Mouse (Mus musculus): ENCODE data around the gene Psen1. TPM values are rescaled to one million over a fixed set of nuclear protein-coding genes. Genes with fewer than 3 reads are reported as not detected.

Psen1 gene
- polyA plus RNA-seq, 2 experiments = 6.8 to 21.1 TPM

GRCm38 (mm10) chr12:83763311-83764043, 75.5 kb downstream of the Psen1 start, which contains the start of gene Papln:
Gene Papln, plus strand, starts transcription at chr12:83763634.
- Histone ChIP-seq H3K36me3 (replicated peaks; ENCODE audit: control insufficient read depth, insufficient read depth, low read depth) (no peaks in the 10 kb centered on the region), H3K4me3 (ENCODE audit: insufficient read depth in 1 of 2, low read depth in 2 of 2, low read length in 2 of 2) (peak within 1 kb of the TSS; percentile 11 to 34), H3K4me2 (ENCODE audit: low read depth) (peak within 1 kb of the TSS; percentile 53), H3K9me3 (ENCODE audit: control insufficient read depth, low read length) (no peaks in the 10 kb centered on the region), H3K27me3 (ENCODE audit: control insufficient read depth, insufficient read depth, low read length) (peaks cover 14% of the 10 kb centered on the region), H3K27ac (no peak within 1 kb of the TSS), H3K9ac (replicated peaks) (no peak within 1 kb of the TSS), H3K4me1 (replicated peaks; ENCODE audit: control insufficient read depth in 2 of 2, insufficient read depth in 2 of 2, low read length in 1 of 2) (peaks cover 0 to 6% of the 10 kb centered on the region in 2 experiments; a peak in 2 of 4 replicates)
- TF ChIP-seq CTCF (IDR thresholded peaks at IDR 0.05; ENCODE audit: low read depth) = no peak
- TF ChIP-seq EP300 (IDR thresholded peaks at IDR 0.05; ENCODE audit: low read depth) = no peak
- ATAC-seq (ENCODE audit: insufficient read depth) (no peak), DNase-seq (ENCODE audit: low read depth in 3 of 3, low spot score in 3 of 3) (no peak)
- WGBS (ENCODE audit: insufficient replicate concordance) = 8% methylated on average over 31 of the region's 31 CpGs

DNA sequence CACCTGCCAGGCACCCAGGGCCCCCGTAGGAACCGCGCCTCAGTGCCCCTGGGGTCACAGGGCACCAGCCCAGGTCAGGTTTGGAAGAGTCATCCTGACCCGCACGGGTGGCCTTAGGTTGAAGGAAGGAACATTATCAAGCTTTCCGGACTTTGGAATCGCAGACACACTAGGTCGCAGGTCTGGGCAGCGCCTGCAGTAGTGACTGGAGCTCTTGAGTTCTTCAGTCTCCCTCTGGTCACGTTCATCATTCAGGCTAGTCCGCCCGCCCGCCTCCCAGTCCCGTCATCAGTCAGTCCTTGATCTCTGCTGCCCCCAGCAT, 76.1 kb downstream of the Psen1 start:
- peaks cover 14% of the 10 kb centered on the region for H3K27me3 ChIP-seq (ENCODE audit: control insufficient read depth, insufficient read depth, low read length)
- no peak for ATAC-seq (ENCODE audit: insufficient read depth)
- 14% methylated on average over 14 of the region's 14 CpGs for WGBS (ENCODE audit: insufficient replicate concordance)

DNA sequence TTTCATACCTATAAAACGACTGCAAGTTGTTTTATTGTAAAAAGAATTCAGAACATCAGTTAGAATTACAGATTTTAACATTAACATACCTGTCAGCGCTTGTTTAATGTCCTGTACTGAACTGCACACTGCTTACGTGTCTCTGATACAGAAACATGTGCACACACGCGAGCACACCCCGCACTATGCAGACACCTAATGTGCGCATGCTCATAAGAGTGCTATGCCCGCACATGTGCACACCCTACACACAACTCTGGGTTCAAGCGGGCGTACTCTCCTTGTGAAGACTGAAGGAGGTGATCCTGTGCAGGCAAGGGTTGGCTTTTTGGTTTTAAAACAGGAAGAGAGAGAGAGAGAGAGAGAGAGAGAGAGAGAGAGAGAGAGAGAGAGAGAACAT, 76.6 kb downstream of the Psen1 start:
- WGBS (ENCODE audit: insufficient replicate concordance) = 62% methylated on average over 10 of the region's 10 CpGs
- no peak overlapping the region for H3K4me3 ChIP-seq (ENCODE audit: insufficient read depth in 1 of 2, low read depth in 2 of 2, low read length in 2 of 2)

More for the DNA sequence above, 76.1 kb downstream of the Psen1 start:
- H3K4me1 ChIP-seq (replicated peaks; ENCODE audit: control insufficient read depth in 2 of 2, insufficient read depth in 2 of 2, low read length in 1 of 2) = peaks cover 0 to 6% of the 10 kb centered on the region in 2 experiments; a peak in 2 of 4 replicates
- no peak overlapping the region for H3K27ac ChIP-seq
- no peak overlapping the region for H3K9ac ChIP-seq (replicated peaks)
- no peak for TF ChIP-seq EP300 (IDR thresholded peaks at IDR 0.05; ENCODE audit: low read depth)
- no peak for TF ChIP-seq CTCF (IDR thresholded peaks at IDR 0.05; ENCODE audit: low read depth)
- H3K4me3 ChIP-seq (ENCODE audit: insufficient read depth in 1 of 2, low read depth in 2 of 2, low read length in 2 of 2) = peak overlapping the region; percentile 11 to 34; a peak in 3 of 4 replicates
- H3K9me3 ChIP-seq (ENCODE audit: control insufficient read depth, low read length) = no peaks in the 10 kb centered on the region
- no peaks in the 10 kb centered on the region for H3K36me3 ChIP-seq (replicated peaks; ENCODE audit: control insufficient read depth, insufficient read depth, low read depth)
- H3K4me2 ChIP-seq (ENCODE audit: low read depth) = peak overlapping the region; percentile 53
- DNase-seq (ENCODE audit: low read depth in 3 of 3, low spot score in 3 of 3) = no peak

GRCm38 (mm10) chr12:83765965-83766603, 78.1 kb downstream of the Psen1 start:
- Histone ChIP-seq H3K4me3 (ENCODE audit: insufficient read depth in 1 of 2, low read depth in 2 of 2, low read length in 2 of 2) (no peak overlapping the region), H3K27me3 (ENCODE audit: control insufficient read depth, insufficient read depth, low read length) (peaks cover 14% of the 10 kb centered on the region), H3K36me3 (replicated peaks; ENCODE audit: control insufficient read depth, insufficient read depth, low read depth) (no peaks in the 10 kb centered on the region), H3K27ac (no peak overlapping the region), H3K9me3 (ENCODE audit: control insufficient read depth, low read length) (no peaks in the 10 kb centered on the region), H3K4me2 (ENCODE audit: low read depth) (no peak overlapping the region), H3K4me1 (replicated peaks; ENCODE audit: control insufficient read depth in 2 of 2, insufficient read depth in 2 of 2, low read length in 1 of 2) (peaks cover 0 to 8% of the 10 kb centered on the region in 2 experiments; a peak in 2 of 4 replicates), H3K9ac (replicated peaks) (no peak overlapping the region)
- ATAC-seq (ENCODE audit: insufficient read depth) (no peak), DNase-seq (ENCODE audit: low read depth in 3 of 3, low spot score in 3 of 3) (no peak)
- TF ChIP-seq CTCF (IDR thresholded peaks at IDR 0.05; ENCODE audit: low read depth) (no peak), EP300 (IDR thresholded peaks at IDR 0.05; ENCODE audit: low read depth) (no peak)
- 62% methylated on average over 13 of the region's 13 CpGs for WGBS (ENCODE audit: insufficient replicate concordance)

More for the DNA sequence above, 76.6 kb downstream of the Psen1 start:
- no peak overlapping the region for H3K4me2 ChIP-seq (ENCODE audit: low read depth)
- no peak overlapping the region for H3K27ac ChIP-seq
- TF ChIP-seq CTCF (IDR thresholded peaks at IDR 0.05; ENCODE audit: low read depth) = no peak
- no peak for TF ChIP-seq EP300 (IDR thresholded peaks at IDR 0.05; ENCODE audit: low read depth)
- ATAC-seq (ENCODE audit: insufficient read depth) (no peak), DNase-seq (ENCODE audit: low read depth in 3 of 3, low spot score in 3 of 3) (no peak)
- H3K9me3 ChIP-seq (ENCODE audit: control insufficient read depth, low read length) = no peaks in the 10 kb centered on the region
- peaks cover 14% of the 10 kb centered on the region for H3K27me3 ChIP-seq (ENCODE audit: control insufficient read depth, insufficient read depth, low read length)
- H3K36me3 ChIP-seq (replicated peaks; ENCODE audit: control insufficient read depth, insufficient read depth, low read depth) = no peaks in the 10 kb centered on the region
- no peak overlapping the region for H3K9ac ChIP-seq (replicated peaks)
- H3K4me1 ChIP-seq (replicated peaks; ENCODE audit: control insufficient read depth in 2 of 2, insufficient read depth in 2 of 2, low read length in 1 of 2) = peaks cover 0 to 6% of the 10 kb centered on the region in 2 experiments; a peak in 2 of 4 replicates

DNA sequence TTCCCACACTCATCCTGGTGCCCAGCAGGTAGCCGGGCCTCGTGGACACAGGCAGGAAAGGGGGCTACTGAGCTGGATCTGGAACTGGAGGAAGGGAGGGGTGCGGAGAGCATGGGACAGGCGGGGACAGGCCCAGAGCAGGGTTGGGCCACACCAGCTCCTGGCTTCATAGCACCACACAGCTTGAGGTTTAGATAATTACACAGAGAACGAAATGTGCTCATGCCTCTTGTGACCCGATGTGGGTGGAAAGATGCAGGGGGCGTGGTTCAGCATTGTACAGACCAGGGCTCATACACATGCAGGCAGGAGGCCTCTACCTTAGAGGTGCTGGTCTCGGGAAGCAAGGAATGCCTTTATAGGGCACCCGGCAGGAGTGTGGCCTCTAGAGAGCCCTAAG, 79.9 kb downstream of the Psen1 start:
- WGBS (ENCODE audit: insufficient replicate concordance) = 58% methylated on average over 9 of the region's 9 CpGs
- Histone ChIP-seq H3K9ac (replicated peaks) (no peak overlapping the region), H3K36me3 (replicated peaks; ENCODE audit: control insufficient read depth, insufficient read depth, low read depth) (no peaks in the 10 kb centered on the region), H3K4me2 (ENCODE audit: low read depth) (no peak overlapping the region), H3K9me3 (ENCODE audit: control insufficient read depth, low read length) (no peaks in the 10 kb centered on the region), H3K27ac (no peak overlapping the region), H3K4me1 (replicated peaks; ENCODE audit: control insufficient read depth in 2 of 2, insufficient read depth in 2 of 2, low read length in 1 of 2) (peaks cover 0 to 4% of the 10 kb centered on the region in 2 experiments; a peak in 1 of 4 replicates), H3K4me3 (ENCODE audit: insufficient read depth in 1 of 2, low read depth in 2 of 2, low read length in 2 of 2) (no peak overlapping the region), H3K27me3 (ENCODE audit: control insufficient read depth, insufficient read depth, low read length) (peaks cover 11% of the 10 kb centered on the region)
- DNase-seq (ENCODE audit: low read depth in 3 of 3, low spot score in 3 of 3) = no peak
- no peak for ATAC-seq (ENCODE audit: insufficient read depth)
- no peak for TF ChIP-seq CTCF (IDR thresholded peaks at IDR 0.05; ENCODE audit: low read depth)

Measured in liver, embryonic 14.5 days (tissue).